Mouse (Mus musculus) R1 (cell line): ENCODE measurements around the gene Cblc.
"Not testable (repeated sequence)": the region's sequence is repeated elsewhere in the genome, so short reads cannot be mapped to it uniquely, and the experiment has no call there.

ENCODE experiments used
- DNase-seq: peaks from one replicate; pipeline ENCODE4 v3.0.0-alpha.2; 2018; ENCODE audit warnings: low read depth, low spot score

Gene Cblc

DNA sequence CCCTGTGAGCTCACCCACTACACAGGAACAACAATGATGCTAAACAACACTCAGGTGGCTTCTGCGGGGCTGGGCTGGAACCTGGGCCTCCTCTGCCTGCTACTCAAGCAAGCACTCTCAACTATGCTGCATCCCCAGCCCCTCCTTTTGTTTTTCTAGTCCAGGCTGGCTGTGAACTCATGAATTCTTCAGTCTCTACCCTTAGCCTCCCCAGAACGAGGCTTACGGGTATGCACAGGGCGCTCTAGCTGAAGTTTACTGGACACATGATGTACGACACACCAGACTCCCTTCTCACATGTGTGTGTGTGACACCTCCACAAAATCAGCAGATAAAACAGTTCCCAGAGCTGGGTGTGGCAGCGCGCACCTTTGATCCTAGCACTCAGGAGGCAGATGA is 22.3 kb upstream of the Cblc start:
- DNase-seq: no peak

DNA sequence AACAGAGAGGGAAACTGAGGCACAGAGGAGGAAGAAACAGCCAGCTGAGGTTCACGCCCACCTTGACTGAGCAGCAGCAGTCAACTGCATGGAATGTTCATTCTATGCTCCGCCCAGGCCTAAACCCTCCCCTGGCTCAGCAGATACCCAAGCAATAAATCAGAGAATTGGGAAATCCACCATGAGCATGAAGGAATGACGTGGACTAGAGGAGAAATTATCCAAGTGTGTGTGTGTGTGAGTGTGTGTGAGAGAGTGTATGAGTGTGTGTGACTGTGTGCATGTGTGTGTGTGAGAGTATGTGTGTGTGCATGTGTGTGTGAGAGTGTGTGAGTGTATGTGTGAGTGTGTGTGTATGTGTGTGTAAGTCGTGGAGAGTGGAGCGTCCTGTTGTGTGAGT is 21.8 kb upstream of the Cblc start:
- peak; percentile 58 for DNase-seq

DNA sequence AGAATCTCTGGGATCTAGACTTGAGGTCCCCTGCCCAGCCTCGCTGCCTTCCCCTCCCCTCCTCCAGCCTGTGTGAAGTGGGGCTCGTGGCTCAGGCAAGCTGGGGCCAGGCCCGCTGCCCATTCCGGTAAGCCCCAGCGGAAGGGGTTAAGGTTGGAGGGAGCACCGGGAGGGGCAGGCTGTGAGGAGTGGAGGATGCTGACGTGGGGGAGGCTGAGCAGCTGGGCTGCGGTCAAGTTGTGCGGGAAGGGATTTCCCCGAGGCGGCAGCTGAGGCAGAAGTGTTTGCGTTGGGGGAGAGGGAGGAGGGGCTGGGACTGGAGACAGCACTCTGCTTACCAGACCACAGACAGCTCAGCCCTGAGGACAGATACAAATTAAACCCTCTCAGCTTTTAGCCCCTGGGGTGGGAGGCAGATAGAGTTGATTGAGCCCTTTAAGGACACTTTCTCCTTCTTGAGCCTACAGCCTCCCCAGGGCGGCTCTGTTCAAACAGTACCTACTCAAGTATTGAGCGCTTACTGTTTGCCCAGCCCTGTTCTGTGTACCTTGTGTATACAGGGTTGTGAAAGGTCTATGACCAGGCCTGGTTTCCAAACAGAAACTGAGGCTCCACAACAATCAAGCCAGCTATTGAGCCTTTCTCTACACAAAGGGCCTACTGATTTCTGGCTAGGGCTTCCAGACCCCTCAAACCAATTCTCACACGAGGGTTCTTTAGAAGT is 20.9 kb upstream of the Cblc start:
- DNase-seq: peak; percentile 90

DNA sequence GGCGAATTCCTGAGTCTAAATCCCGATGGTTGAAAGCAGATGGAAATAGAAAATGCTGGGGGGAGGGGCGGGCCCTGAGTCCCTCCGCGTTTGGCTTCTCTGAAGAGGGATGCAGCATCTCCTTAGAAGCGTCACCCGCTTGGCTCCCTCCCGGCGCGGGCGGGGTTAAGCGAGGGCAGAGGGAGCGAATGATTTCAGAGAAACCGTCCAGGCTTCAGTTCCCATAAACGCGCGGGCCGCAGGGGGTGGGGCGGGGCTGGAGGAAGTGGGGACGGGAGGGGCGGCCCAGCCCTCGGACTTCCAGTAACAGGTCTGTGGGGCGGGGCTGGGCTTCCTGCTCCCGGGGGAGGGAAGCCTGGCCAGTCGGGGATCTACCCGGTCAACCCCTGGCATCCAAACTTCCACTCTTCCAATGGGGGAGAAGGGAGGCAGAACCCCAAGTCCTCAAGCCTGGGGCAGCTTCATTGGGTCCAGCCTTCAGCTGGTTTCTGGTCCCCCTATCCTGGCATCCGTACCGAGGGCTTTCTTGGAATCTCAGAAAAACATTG is 19.7 kb upstream of the Cblc start:
- DNase-seq: peak; percentile 99

DNA sequence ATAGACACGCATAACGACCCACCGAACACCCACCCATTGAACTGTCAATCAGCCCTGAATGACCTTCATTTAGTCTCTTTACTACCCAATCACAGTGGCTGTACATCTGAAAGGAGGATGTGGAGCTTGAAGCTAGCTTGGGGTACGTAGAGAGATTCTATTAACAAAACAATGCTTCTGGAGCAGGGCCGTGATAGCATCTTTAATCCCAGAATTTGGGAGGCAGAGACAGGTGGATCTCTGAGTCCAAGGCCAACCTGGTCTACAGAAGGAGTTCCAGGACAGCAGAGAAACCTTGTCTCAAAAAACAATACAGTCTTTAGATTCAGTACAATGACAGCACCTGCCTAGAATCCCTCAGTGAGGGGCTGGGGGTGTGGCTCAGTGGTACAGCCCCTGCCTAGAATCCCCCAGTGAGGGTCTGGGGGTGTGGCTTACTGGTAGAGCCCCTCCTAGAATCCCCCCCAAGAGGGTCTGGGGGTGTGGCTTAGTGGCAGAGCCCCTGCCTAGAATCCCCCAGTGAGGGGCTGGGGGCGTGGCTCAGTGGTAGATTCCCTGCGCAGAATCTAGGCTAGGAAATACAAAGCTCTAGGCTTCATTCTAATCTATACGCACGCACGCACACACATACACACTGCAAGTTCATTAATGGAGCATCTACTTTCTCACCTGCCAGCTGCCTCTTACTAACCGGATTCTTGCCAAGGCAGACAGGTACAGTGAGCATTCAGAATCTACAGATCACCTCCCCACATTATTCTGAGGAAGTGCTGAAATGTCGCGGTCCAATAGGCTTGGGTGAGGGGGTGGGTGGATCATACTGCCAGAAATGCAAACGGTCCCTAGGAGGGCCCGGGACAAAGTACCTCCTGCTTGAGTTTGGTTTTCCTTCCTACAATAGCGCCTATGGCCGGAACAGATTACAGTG is 19.0 kb upstream of the Cblc start:
- peak; percentile 98 for DNase-seq

DNA sequence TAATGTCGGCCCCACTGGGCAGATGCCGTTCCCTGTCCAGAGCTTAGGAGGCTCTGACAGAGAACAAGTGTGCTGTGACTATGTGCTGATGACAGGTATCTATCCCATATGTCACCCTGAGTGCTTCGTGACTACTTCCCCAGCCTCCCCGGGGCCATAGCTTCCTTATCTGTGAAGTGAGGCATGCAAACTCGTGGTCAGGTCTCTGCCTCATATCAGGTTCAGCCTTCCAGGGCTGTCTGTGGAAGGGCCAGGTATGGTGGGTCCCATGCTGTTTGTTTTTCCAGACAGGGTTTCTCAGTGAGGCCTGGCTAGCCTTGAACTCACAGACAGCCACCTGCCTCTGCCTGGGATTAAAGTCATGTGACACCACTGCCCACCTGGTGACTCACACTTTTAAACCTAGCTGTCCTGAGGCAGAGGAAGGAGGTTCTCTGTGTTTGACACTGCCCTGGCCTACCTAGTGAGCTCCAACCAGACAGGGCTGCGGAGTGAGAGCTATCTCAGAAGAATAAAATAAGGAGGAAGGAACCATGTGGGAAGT is 17.0 kb upstream of the Cblc start:
- DNase-seq: no peak

DNA sequence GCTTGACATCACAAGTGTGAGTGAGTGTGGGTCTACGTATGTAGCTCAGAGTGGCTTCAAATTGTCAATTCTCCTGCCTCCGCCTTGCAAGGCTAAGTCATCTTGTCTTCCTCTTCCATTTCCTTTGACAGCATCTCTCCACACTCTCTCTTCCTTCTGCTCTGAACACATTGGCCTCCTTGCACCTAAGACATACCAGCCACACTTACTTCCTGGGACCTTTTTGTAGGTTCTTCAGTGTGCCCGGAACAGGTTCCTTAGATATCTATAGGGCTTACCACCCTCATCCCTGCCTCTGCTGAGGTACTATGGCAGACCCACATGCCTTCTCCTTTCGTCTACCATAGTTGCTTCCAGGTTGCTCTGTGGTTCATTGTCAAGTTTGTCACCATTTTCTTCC is 16.6 kb upstream of the Cblc start:
- DNase-seq: no peak

DNA sequence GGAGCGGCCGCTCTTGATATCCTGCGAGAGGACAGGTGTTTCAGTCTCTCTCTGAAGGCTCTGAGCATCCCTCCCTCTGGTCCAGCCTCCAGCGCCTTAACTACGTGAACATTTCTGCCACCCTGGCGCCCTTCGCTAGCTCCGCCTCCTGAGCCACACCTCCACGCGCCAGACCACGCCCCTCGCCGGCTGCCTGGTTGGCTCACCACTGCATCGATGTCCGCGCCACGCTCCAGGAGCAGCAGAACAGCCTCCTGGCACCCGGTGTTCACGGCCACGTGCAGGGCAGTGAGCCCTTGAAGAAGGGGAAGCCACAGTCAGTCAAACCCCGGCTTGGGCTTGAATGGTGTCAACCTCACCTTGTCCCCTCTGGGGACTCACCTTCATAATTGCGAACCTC is 14.5 kb upstream of the Cblc start:
- peak; percentile 74 for DNase-seq

DNA sequence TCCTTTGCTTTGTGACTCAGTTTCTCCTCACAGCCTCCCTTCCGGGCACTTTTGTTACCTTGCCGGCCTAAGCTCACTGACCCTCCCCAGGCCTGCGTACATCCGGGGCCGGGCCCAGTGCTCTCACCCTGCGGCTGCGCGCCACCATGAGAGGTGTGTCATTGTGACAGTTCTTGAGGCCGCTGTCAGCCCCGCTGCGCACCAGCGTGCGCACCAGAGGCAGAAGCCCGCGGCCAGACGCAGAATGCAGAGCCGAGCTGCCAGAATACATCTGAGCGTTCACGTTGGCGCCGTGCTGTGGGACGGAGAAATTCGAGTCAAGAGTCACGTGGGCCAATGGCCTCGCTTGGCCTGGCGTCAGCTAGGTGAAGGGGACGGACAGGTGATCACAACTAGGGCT is 12.8 kb upstream of the Cblc start:
- peak; percentile 69 for DNase-seq

DNA sequence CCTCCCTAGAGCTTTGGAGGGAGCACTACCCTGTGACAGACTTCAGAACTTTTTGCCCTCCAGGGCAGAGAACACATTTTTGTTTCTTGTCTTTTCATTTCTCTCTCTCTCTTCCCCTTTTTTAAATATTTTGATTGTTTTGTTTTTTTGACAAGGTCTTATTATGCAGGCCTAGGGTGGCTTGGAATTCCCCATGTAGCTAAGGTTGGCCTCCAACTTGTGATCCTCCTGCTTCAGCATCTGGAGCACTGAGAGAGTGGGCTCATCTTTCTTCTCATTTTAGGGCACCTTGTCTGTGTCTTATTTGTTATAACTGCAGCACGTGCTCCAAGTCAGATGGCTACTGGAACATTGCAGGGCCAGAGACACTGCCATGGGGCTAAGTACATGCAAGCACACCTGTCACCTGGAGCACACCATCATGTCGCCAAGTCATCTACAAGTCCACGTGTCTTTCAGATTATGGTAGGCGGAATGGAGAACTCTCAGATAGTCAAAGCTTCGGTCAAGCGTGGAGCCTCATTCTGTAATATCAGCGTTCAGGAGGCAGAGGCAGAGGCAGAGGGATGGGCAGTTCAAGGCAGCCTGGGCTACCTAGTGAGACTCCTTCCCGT is 9.9 kb upstream of the Cblc start:
- no peak for DNase-seq

DNA sequence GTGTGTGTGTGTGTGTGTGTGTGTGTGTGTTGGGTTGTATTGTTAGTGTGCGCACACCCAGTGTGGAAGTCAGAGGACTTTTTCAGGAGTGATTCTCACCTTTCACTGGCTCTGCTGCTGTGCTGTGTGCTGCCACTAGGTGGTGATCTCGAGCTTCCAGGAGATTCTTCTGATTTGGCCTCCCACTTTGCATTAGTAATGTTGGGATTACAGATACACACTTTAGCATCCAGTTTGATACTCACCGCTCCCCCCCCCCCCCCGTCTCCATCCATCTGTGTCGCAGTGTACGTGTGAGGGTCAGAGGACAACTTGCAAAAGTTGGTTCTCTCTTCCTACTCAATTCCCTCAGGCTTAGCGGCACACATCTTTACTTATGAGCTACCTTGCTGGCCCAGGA is 6.4 kb upstream of the Cblc start:
- DNase-seq: peak; percentile 70

DNA sequence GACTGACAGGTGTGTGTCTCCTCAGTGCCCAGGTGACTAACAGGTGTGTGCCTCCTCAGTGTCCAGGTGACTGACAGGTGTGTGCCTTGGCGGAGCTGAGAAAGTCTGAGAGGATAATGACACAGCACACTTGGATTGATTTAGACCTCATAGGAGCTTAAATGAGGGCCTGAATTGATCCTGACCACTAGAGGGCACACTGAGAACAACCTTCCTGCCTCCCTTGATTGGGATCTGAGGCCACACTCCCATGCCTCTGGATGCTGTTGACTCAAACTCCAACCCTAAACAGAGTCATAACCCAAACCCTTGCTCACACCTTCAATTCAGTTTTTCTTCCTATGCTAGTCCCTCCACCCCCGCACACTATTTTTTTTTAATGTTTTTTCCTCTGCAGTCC is 4.2 kb upstream of the Cblc start:
- peak; percentile 84 for DNase-seq

DNA sequence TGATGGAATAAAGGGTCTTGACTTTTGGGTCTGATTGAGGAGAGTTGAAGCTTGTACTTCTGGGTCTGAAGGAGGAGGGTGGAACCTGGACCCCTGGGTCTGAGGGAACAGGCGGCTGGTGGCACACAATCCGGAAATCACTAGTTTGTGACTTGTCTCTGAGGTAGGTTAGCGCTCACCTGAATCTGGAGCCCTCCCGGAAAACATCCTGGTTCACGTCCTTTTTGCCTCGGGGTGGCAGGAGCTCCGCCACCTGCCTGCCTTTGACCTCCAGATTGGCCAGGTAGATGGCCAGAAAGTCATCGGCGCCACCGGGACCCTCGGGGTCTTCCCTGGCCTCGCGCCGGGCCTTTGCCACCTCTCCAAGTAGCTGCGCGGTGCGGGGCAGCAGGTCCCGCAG is 355 bp downstream of the Cblc start:
- DNase-seq: no peak

DNA sequence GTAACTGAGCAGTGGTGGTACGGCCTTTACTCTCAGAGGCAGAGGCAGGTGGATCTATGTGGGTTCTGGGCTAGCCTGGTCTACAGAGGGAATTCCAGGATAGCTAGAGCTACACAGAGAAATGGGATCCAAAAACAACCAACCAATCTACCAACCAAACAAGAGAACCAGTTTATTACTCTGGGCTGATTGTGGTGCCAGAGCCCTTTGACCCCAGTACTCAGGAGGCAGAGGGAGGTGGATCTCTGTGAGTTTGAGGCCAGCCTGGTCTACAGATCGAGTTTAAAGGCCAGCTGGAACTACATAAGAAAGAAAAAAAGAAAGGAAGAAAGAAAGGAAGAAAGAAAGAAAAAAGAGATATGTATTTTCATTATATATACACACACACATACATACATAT is 1.4 kb downstream of the Cblc start:
- DNase-seq: no peak

DNA sequence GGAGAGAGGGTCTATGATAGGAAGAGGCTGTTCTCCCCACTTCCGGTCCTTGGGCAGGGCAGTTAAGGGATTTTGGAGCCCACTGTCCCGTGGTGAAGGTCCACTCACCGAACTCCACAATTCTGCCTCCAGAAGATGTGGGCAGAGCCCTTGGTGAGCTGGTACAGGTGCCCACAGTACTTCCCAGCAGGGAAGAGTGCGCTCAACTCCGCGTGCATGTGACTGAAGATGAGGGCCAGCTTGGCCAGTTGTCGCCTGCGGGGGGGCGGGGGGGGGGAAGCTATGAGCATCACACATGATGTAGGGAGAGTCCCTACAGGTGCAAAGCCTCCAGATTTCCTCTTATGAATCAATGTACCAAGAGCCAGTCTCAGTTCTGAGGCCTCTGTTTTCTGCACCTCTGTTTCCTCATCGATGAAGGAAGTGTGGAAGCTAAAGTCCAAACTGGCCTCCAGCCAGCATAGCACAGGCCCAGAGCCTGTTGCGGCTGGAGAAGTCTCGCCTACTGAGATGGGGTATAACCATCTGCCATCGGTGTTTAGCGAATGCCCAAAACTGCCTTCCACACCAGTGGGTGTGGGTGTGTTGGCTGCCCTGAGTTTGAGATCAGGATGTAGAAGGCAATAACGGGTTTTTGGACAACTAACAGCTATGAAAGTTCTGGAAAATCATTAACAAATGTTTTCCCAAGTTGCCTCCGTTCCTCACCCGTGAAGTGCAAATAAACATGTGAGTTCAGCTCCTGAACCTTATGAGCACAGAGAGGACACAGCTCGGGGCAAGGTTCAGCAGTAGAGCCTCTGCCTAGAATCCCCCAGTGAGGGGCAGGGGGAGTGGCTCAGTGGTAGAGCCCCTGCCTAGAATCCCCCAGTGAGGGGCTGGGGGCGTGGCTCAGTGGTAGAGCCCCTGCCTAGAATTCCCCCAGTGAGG is 3.6 kb downstream of the Cblc start:
- DNase-seq: no peak

DNA sequence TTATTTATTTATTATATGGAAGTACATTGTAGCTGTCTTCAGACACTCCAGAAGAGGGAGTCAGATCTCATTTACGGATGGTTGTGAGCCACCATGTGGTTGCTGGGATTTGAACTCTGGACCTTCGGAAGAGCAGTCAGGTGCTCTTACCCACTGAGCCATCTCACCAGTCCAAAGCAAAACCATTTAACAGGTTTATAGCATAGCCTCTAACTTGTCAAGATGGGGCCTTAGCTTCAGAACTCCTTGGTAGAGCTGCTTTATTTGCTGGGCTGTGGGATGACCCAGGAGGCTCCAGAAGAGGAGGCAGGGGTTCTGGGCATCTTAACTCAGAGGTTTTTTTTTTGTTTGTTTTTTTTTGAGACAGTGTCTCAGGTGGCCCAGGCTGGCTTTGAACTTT is 5.1 kb downstream of the Cblc start:
- not testable (repeated sequence) for DNase-seq

DNA sequence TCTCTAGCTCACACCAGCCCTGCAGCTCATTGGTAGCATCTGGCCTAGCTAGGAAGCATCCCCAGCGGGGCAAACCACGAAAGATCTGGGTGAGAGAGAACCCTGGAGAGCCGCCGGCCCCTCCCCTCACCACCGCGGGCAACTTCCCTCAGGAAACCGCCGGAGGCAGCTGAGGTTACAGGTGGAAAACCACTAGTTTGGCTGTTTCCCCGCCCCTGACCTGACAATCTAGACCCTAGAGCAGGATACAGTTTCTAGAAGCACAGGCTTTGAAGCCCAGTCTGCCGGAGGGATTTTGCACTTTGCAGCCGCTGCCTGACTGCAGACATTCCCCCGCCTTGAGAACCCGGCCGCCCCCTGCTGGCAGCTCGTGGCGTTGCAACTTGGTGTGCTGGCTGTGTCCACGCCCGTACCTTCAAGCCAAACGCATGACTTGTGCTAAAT is 6.7 kb downstream of the Cblc start:
- DNase-seq: peak; percentile 87

DNA sequence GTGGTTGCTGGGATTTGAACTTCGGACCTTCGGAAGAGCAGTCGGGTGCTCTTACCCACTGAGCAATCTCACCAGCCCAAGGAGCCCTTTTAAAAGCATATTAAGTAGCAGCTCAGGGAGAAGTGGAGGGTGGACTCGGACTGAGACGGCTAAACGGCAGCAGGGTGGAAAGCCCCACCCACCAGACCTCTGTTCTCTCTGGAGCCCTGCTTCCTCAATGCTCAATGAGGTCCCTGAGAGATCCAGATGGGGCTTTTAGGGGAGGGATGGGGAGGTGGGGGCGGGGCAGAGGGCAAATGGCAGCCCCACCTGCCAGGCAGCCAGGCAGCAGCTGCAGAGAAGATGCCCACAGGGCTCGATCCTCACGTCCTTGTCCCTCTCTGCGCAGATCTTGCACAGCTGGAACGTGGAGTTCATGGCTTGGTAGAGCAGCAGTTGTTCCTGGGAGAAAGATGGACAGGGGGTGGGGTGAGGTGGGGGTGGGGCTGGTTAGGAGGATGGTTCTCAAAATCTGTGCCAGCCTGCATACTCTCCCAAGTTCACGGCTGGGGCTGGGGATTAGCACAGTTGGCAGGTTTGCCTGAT is 10.6 kb downstream of the Cblc start:
- no peak for DNase-seq

DNA sequence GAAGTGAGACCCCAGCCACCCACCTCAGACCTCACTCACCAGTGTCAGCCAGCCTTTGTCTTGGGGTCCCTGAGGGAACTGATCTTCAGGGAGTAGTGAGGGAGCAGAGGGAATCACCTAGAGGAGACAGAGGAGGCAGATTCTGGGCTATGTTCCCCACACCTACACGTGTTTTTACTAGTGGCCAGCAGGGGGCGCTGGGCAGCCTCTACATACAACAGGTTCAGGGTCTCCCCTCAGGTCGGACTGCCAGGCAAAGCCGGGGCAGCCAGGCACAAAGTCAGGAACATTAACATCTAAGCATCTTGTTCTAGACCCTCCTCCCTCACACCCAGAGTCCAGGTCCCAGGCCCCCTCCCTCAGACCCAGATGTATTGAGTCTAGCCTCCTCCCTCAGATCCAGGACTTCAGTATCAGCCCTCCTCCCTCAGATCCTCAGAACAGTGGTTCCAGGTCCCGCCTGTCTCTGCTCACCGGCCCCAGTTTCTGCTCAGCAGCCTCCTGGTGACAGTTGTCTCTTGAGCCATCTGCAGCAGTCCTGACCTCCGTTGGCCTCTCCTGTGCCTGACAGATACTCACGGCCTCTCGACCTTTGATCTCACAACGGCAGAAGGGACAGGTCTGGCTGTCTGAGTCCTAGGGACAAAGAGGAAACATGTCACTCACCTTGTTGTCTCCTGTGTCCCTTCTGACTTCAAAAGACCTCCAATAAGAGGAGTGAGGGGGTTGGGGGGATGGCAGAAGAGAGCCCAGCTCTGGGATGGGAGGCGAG is 11.7 kb downstream of the Cblc start:
- no peak for DNase-seq

DNA sequence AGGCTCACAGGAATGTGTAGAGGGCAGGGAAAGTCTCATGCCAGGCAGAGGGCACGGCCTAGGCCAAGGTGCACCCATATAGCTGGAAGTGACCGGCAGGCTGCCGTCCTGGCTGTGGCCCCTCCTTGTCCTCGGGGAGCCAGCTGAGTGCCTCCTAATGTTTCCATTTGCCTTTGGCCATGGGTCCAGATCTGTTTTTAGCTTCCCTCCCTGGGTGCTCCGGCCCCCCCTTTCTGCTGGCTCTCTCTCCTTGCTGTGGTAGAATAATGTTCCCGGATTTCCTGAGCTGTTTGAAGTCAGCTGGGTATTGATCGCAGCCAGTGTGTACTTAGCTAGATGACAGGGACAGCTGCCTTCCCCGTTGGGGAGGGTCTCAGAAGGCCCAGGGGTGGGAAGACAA is 13.0 kb downstream of the Cblc start:
- no peak for DNase-seq
